Mouse (Mus musculus): ENCODE data around the gene Ap2b1. TPM values are rescaled to one million over a fixed set of nuclear protein-coding genes. Genes with fewer than 3 reads are reported as not detected.
A peak's percentile ranks its signal among the peaks of the same experiment; 100 is the strongest.

Ap2b1 gene
- total and polyA plus RNA-seq, 3 experiments, result 16.3 to 43.6 (median 42.2) TPM

DNA sequence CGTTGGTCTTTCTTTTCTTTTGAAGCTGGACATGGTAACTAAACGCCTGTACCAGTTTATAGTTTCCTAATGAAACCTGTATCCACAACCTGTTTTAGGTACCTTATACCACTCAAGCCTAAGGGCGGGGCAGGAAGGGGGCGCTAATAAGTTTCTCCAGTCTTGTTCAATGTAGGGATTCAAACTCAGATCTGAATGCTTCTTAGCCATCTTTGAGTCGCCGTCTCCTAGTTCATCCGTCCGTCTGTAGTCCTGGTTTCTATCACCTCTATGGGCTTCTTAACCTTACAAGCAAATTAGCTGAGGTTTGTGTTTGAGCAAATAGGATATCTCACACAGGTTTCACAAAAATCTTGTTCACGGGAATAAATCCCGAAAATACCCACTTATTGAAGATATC is 3.3 kb downstream of the Ap2b1 start:
- Histone ChIP-seq H3K27ac (peak overlapping the region; percentile 83), H3K27me3 (ENCODE audit: control insufficient read depth, insufficient read depth, low read length) (no peaks in the 10 kb centered on the region), H3K79me2 (replicated peaks; ENCODE audit: control insufficient read depth, insufficient read depth, low read length) (peaks cover 6% of the 10 kb centered on the region; the same call in 1 of the 2 replicates), H3K9ac (ENCODE audit: low read depth, low read length) (peak overlapping the region; percentile 37; the same call in 1 of the 2 replicates), H3K4me3 (peak overlapping the region; percentile 59), H3K36me3 (ENCODE audit: control insufficient read depth, insufficient read depth, low read length) (no peaks in the 10 kb centered on the region; the same call in none of the 2 replicates), H3K4me1 (ENCODE audit: control insufficient read depth, insufficient read depth, low read length) (peaks cover 5% of the 10 kb centered on the region)
- WGBS, result 5% methylated on average over 10 of the region's 10 CpGs
- TF ChIP-seq EP300 (IDR thresholded peaks at IDR 0.05; ENCODE audit: insufficient read depth, low read depth, low read length) (no peak), CTCF (IDR thresholded peaks at IDR 0.05) (no peak; the same call in 1 of the 2 replicates), POLR2A (IDR thresholded peaks at IDR 0.05; ENCODE audit: insufficient read depth, low read depth, low read length) (no peak)
- intact Hi-C loops (cut with DNase I), result no loop called here
- peak in 1 of 2 experiments; percentile 23 for DNase-seq

DNA sequence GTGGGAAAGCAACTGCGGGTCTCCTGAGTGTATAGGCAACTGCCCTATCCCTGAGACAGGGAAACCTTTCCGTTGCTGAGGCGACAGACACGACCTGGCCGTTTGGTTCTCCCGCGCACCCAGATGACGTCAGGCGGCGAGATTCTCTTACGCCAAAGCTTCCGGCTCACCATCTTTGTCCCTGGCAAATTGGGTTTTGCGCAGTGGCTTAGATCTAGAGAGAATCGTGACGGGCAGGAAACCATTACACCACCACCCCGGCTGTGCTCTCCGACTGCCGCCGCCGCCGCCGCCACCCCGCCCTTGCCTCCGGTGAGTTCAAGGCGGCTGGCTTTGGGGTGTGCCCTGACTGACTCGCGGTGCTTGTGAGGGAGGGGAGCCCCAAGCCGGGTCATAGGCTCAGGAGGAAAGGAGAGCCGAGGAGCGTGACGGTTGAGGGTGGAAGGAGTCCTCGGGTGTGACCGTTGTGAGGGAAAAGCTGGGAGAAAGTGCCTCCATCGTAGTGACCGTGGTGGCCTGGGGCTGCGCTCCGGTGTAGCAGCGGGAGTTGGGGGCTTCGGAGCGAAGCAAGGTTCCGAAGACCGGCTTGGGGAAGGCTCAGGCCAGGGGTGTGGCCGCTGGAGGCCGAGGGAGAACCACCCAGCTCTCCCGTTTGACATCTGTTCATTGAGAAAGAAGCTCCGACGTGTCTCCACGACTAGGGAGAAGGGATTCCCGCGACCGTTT is 3.9 kb downstream of the Ap2b1 start, which contains the start of gene Pex12:
Gene Pex12, minus strand, starts transcription at position 61 of the 726 bp plus-strand sequence.
- H3K9ac ChIP-seq (ENCODE audit: low read depth, low read length), result peak within 1 kb of the TSS; percentile 95
- peaks cover 6% of the 10 kb centered on the region; the same call in 1 of the 2 replicates for H3K79me2 ChIP-seq (replicated peaks; ENCODE audit: control insufficient read depth, insufficient read depth, low read length)
- intact Hi-C loops (cut with DNase I), result no loop called here
- H3K27me3 ChIP-seq (ENCODE audit: control insufficient read depth, insufficient read depth, low read length), result no peaks in the 10 kb centered on the region
- peak within 1 kb of the TSS; percentile 83 for H3K27ac ChIP-seq
- DNase-seq, result peak; percentile 93 to 95
- WGBS, result under 1% methylated on average over 51 of the region's 51 CpGs
- H3K4me3 ChIP-seq, result peak within 1 kb of the TSS; percentile 59
- peak; percentile 83 for TF ChIP-seq POLR2A (IDR thresholded peaks at IDR 0.05; ENCODE audit: insufficient read depth, low read depth, low read length)
- peak; percentile 81; the same call in 1 of the 2 replicates for TF ChIP-seq EP300 (IDR thresholded peaks at IDR 0.05; ENCODE audit: insufficient read depth, low read depth, low read length)
- no peak for TF ChIP-seq CTCF (IDR thresholded peaks at IDR 0.05)
- no peaks in the 10 kb centered on the region; the same call in none of the 2 replicates for H3K36me3 ChIP-seq (ENCODE audit: control insufficient read depth, insufficient read depth, low read length)
- peaks cover 5% of the 10 kb centered on the region for H3K4me1 ChIP-seq (ENCODE audit: control insufficient read depth, insufficient read depth, low read length)

DNA sequence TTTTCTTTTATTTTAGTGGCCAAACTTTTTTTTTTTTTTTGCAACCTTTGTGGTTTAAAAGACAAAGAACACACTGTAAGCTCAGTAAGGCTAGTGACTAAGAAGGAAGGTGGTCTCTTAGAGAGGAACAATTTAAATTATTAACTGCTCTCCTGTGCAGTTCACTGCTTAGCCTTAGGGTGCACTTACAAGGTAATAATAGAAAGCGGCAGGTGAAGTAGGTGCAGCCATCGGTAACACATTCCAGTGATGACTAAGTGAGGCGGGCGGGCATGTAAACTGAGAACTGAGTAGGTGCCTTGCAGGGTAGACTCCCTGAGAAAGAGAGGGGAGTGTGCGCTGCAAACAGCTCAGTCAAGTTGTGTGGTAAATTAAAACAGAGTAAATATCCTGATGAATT is 4.9 kb downstream of the Ap2b1 start:
- no peak overlapping the region; the same call in 1 of the 2 replicates for H3K4me3 ChIP-seq
- TF ChIP-seq EP300 (IDR thresholded peaks at IDR 0.05; ENCODE audit: insufficient read depth, low read depth, low read length), result no peak
- TF ChIP-seq CTCF (IDR thresholded peaks at IDR 0.05), result no peak
- TF ChIP-seq POLR2A (IDR thresholded peaks at IDR 0.05; ENCODE audit: insufficient read depth, low read depth, low read length), result no peak
- intact Hi-C loops (cut with DNase I), result no loop called here
- peaks cover 8% of the 10 kb centered on the region; the same call in 1 of the 2 replicates for H3K79me2 ChIP-seq (replicated peaks; ENCODE audit: control insufficient read depth, insufficient read depth, low read length)
- no peak for DNase-seq
- H3K27ac ChIP-seq, result no peak overlapping the region; the same call in 1 of the 2 replicates
- no peaks in the 10 kb centered on the region; the same call in none of the 2 replicates for H3K36me3 ChIP-seq (ENCODE audit: control insufficient read depth, insufficient read depth, low read length)
- H3K9ac ChIP-seq (ENCODE audit: low read depth, low read length), result no peak overlapping the region
- H3K4me1 ChIP-seq (ENCODE audit: control insufficient read depth, insufficient read depth, low read length), result peaks cover 3% of the 10 kb centered on the region
- H3K27me3 ChIP-seq (ENCODE audit: control insufficient read depth, insufficient read depth, low read length), result no peaks in the 10 kb centered on the region
- WGBS, result 46% methylated on average over 5 of the region's 5 CpGs

DNA sequence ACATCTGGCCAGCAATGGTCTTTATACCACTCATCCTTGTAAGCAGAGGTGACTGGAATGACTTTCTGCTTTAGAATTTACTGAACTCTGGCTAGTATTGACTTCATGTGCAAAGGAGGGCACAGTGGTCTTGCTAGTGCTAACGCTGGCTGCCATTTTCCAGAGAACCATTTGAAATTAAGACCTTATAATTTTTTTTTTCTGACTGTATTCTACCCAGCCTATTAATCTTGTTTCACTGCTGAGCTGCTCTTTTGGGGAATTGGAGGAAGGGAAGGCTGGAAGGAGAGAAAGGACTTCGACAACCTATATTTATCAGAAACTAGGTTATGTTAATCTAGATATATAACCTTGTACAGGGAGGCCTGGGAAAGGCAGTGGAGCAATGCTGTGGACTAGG is 5.7 kb downstream of the Ap2b1 start:
- Histone ChIP-seq H3K27me3 (ENCODE audit: control insufficient read depth, insufficient read depth, low read length) (no peaks in the 10 kb centered on the region), H3K4me1 (ENCODE audit: control insufficient read depth, insufficient read depth, low read length) (peaks cover 3% of the 10 kb centered on the region), H3K36me3 (ENCODE audit: control insufficient read depth, insufficient read depth, low read length) (no peaks in the 10 kb centered on the region; the same call in none of the 2 replicates), H3K27ac (no peak overlapping the region), H3K9ac (ENCODE audit: low read depth, low read length) (no peak overlapping the region), H3K4me3 (no peak overlapping the region), H3K79me2 (replicated peaks; ENCODE audit: control insufficient read depth, insufficient read depth, low read length) (peaks cover 8% of the 10 kb centered on the region; the same call in 1 of the 2 replicates)
- intact Hi-C loops (cut with DNase I), result no loop called here
- WGBS, result 83% methylated on average over 2 of the region's 2 CpGs
- TF ChIP-seq CTCF (IDR thresholded peaks at IDR 0.05) (no peak), POLR2A (IDR thresholded peaks at IDR 0.05; ENCODE audit: insufficient read depth, low read depth, low read length) (no peak), EP300 (IDR thresholded peaks at IDR 0.05; ENCODE audit: insufficient read depth, low read depth, low read length) (no peak)
- no peak for DNase-seq

DNA sequence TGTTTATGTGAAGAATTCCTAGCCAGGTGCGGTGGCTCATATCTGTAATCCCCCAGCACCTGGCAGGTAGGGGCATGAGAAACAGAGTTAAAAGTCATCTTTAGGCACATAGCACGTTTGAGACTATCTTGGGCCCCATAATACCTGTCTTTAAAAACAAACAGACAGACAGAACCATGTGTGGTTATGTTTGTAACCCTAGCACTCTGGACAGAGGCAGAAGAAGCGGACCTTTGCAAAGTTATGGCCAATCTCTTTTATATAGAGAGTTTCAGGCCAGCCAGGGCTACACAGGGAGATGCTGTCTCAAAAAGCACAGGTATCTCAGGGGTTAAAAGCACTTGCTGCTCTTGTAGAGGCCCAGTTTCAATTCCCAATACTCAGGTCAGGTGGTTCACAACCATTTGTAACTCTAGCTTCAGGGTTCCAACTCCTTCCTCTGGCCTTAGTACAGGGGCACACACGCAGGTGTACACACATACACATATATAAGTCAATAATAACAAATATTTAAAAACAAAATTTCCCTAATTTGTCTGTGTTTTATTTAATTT is 8.0 kb downstream of the Ap2b1 start:
- Histone ChIP-seq H3K9ac (ENCODE audit: low read depth, low read length) (no peak overlapping the region), H3K4me3 (no peak overlapping the region), H3K27ac (no peak overlapping the region), H3K36me3 (ENCODE audit: control insufficient read depth, insufficient read depth, low read length) (peaks cover 4% of the 10 kb centered on the region), H3K79me2 (replicated peaks; ENCODE audit: control insufficient read depth, insufficient read depth, low read length) (peaks cover 8% of the 10 kb centered on the region; the same call in 1 of the 2 replicates), H3K27me3 (ENCODE audit: control insufficient read depth, insufficient read depth, low read length) (no peaks in the 10 kb centered on the region), H3K4me1 (ENCODE audit: control insufficient read depth, insufficient read depth, low read length) (peaks cover 3% of the 10 kb centered on the region)
- intact Hi-C loops (cut with DNase I), result no loop called here
- TF ChIP-seq POLR2A (IDR thresholded peaks at IDR 0.05; ENCODE audit: insufficient read depth, low read depth, low read length) (no peak), CTCF (IDR thresholded peaks at IDR 0.05) (no peak), EP300 (IDR thresholded peaks at IDR 0.05; ENCODE audit: insufficient read depth, low read depth, low read length) (no peak)
- WGBS, result 84% methylated on average over 4 of the region's 4 CpGs
- DNase-seq, result no peak

Data from heart, adult 2 months (tissue).